Mouse (Mus musculus): Measurements from ENCODE around the gene Aff4. TPM values are rescaled to one million over a fixed set of nuclear protein-coding genes. Genes with fewer than 3 reads are reported as not detected.
"Not testable (repeated sequence)": the region's sequence is repeated elsewhere in the genome, so short reads cannot be mapped to it uniquely, and the experiment has no call there.

Aff4 gene
- polyA plus RNA-seq, 1 experiment from 2014 or later, result 30.5 TPM

- no peak overlapping the region for H3K4me2 ChIP-seq
- peaks cover 88% of the 10 kb centered on the region for H3K36me3 ChIP-seq
- H3K9me3 ChIP-seq (replicated peaks), result no peaks in the 10 kb centered on the region
- ATAC-seq (replicated peaks; ENCODE audit: insufficient number of reproducible peaks, insufficient read depth, low FRiP score, low read depth), result no peak
- H3K27me3 ChIP-seq, result no peaks in the 10 kb centered on the region
- no peaks in the 10 kb centered on the region for H3K4me1 ChIP-seq (replicated peaks)
- H3K9ac ChIP-seq, result no peak overlapping the region
- H3K4me3 ChIP-seq, result no peak overlapping the region
- no peak overlapping the region for H3K27ac ChIP-seq
Measured at GRCm38 (mm10) chr11:53411738-53412137, 61.1 kb downstream of the Aff4 start.

GRCm38 (mm10) chr11:53413871-53414270 is 63.2 kb downstream of the Aff4 start:
- H3K9me3 ChIP-seq (replicated peaks), result no peaks in the 10 kb centered on the region
- H3K27ac ChIP-seq, result no peak overlapping the region
- H3K27me3 ChIP-seq, result no peaks in the 10 kb centered on the region
- ATAC-seq (replicated peaks; ENCODE audit: insufficient number of reproducible peaks, insufficient read depth, low FRiP score, low read depth), result no peak
- H3K9ac ChIP-seq, result no peak overlapping the region
- H3K4me1 ChIP-seq (replicated peaks), result no peaks in the 10 kb centered on the region
- 92% methylated on average over 4 of the region's 4 CpGs for WGBS
- H3K4me2 ChIP-seq, result no peak overlapping the region
- peaks cover 81% of the 10 kb centered on the region for H3K36me3 ChIP-seq
- no peak overlapping the region for H3K4me3 ChIP-seq

DNA sequence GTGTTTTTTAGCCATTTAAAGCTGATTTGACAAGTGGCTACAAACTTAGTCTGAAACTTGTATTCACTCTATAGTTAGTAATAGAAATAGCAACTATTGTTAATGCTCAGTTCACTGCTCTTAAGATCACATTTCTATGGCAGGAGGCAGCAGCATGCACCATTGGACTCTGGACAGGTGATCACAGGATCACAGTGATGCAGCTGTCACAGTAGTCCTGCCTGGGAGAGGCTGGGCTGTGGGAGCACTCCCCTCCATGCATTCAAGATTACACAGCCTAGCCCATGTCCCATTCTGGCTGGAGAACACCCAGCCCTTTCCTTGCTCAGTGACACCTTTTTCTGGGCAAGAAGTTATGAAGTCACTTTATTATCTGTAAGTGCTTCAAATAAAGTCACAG is 67.4 kb downstream of the Aff4 start:
- no peak overlapping the region for H3K27ac ChIP-seq
- no peaks in the 10 kb centered on the region for H3K4me1 ChIP-seq (replicated peaks)
- H3K4me3 ChIP-seq, result no peak overlapping the region
- H3K27me3 ChIP-seq, result no peaks in the 10 kb centered on the region
- no peak overlapping the region for H3K9ac ChIP-seq
- H3K9me3 ChIP-seq (replicated peaks), result no peaks in the 10 kb centered on the region
- peaks cover 59% of the 10 kb centered on the region for H3K36me3 ChIP-seq
- H3K4me2 ChIP-seq, result no peak overlapping the region
- no peak for ATAC-seq (replicated peaks; ENCODE audit: insufficient number of reproducible peaks, insufficient read depth, low FRiP score, low read depth)

- Histone ChIP-seq H3K36me3 (peaks cover 28% of the 10 kb centered on the region), H3K9me3 (replicated peaks) (no peaks in the 10 kb centered on the region), H3K4me2 (no peak within 1 kb of the TSS), H3K27me3 (no peaks in the 10 kb centered on the region), H3K4me3 (no peak within 1 kb of the TSS), H3K4me1 (replicated peaks) (peaks cover 14% of the 10 kb centered on the region), H3K27ac (no peak within 1 kb of the TSS), H3K9ac (no peak within 1 kb of the TSS)
- ATAC-seq (replicated peaks; ENCODE audit: insufficient number of reproducible peaks, insufficient read depth, low FRiP score, low read depth), result no peak
- WGBS, result 61% methylated on average over 4 of the region's 4 CpGs
Measured at GRCm38 (mm10) chr11:53423036-53423435, 72.4 kb downstream of the Aff4 start, which contains the start of gene Leap2. Gene Leap2, minus strand, starts transcription at chr11:53423170.

DNA sequence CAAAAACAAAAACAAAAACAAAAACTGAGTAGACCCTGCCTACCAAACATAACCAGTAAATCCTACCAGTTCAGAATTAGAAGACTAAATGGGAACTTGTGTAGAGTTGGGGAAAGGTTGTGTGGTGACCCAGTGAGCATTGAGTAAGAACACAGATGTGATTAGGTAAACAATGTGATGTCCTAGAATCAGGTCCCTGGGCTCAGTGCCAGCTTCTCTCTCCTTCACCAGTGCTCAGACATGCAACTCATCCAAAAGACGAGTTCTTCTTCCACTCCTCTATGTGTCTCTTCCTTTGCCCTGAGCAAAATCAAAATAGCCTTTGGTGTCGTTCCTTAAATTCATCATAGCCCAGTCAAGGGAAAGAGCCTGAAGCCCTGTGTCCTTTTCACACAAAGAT is 74.2 kb downstream of the Aff4 start:
- Histone ChIP-seq H3K9ac (no peak overlapping the region), H3K4me1 (replicated peaks) (peaks cover 21% of the 10 kb centered on the region), H3K4me2 (no peak overlapping the region)

DNA sequence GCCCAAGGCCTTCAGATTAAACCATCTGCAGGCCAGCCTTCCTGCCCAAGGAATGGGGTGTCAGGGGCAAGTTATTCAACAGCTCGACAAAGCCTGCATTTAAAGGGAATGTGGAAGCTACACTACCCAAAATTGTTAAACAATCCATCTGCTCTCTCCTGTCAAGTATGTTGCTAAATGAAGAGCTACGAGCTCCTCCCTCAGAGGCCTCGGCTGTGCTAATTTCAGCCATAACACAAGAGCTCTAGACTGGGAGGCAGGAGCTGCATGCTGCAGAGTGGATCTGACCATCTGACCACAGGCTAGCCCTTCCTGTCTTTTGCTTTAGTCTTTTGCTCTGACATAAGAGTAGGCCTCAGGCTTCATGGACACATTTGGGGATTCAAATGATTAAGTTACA is 74.6 kb downstream of the Aff4 start:
- H3K9me3 ChIP-seq (replicated peaks), result no peaks in the 10 kb centered on the region
- no peak overlapping the region for H3K4me3 ChIP-seq
- no peak overlapping the region for H3K4me2 ChIP-seq
- ATAC-seq (replicated peaks; ENCODE audit: insufficient number of reproducible peaks, insufficient read depth, low FRiP score, low read depth), result no peak
- 42% methylated on average over 3 of the region's 3 CpGs for WGBS
- H3K27ac ChIP-seq, result 0 out of 2 replicates have a peak overlapping the region, but pooled peaks have one; percentile 13
- H3K9ac ChIP-seq, result no peak overlapping the region
- no peaks in the 10 kb centered on the region for H3K27me3 ChIP-seq
- H3K36me3 ChIP-seq, result peaks cover 21% of the 10 kb centered on the region
- peaks cover 21% of the 10 kb centered on the region for H3K4me1 ChIP-seq (replicated peaks)

More for the DNA sequence above, 74.2 kb downstream of the Aff4 start:
- ATAC-seq (replicated peaks; ENCODE audit: insufficient number of reproducible peaks, insufficient read depth, low FRiP score, low read depth), result no peak
- Histone ChIP-seq H3K9me3 (replicated peaks) (no peaks in the 10 kb centered on the region), H3K4me3 (no peak overlapping the region), H3K27me3 (no peaks in the 10 kb centered on the region), H3K27ac (0 out of 2 replicates have a peak overlapping the region, but pooled peaks have one; percentile 13), H3K36me3 (peaks cover 25% of the 10 kb centered on the region)
- WGBS, result 48% methylated on average over 2 of the region's 2 CpGs

GRCm38 (mm10) chr11:53425711-53426255 is 75.2 kb downstream of the Aff4 start:
- H3K4me3 ChIP-seq, result no peak overlapping the region

GRCm38 (mm10) chr11:53426914-53427313 is 76.3 kb downstream of the Aff4 start:
- Histone ChIP-seq H3K36me3 (peaks cover 15% of the 10 kb centered on the region), H3K4me1 (replicated peaks) (peaks cover 27% of the 10 kb centered on the region)
- ATAC-seq (replicated peaks; ENCODE audit: insufficient number of reproducible peaks, insufficient read depth, low FRiP score, low read depth); H3K27ac ChIP-seq; H3K9me3 ChIP-seq (replicated peaks); H3K4me3 ChIP-seq; H3K4me2 ChIP-seq; H3K27me3 ChIP-seq; H3K9ac ChIP-seq: not testable (repeated sequence)
- 55% methylated on average over 3 of the region's 3 CpGs for WGBS

More at GRCm38 (mm10) chr11:53425711-53426255, 75.2 kb downstream of the Aff4 start:
- H3K36me3 ChIP-seq, result peaks cover 19% of the 10 kb centered on the region
- no peaks in the 10 kb centered on the region for H3K27me3 ChIP-seq
- no peak overlapping the region for H3K9ac ChIP-seq
- no peak overlapping the region for H3K4me2 ChIP-seq
- H3K4me1 ChIP-seq (replicated peaks), result peaks cover 21% of the 10 kb centered on the region
- H3K27ac ChIP-seq, result no peak overlapping the region
- 75% methylated on average over 6 of the region's 6 CpGs for WGBS
- no peak for ATAC-seq (replicated peaks; ENCODE audit: insufficient number of reproducible peaks, insufficient read depth, low FRiP score, low read depth)
- H3K9me3 ChIP-seq (replicated peaks), result no peaks in the 10 kb centered on the region

GRCm38 (mm10) chr11:53427993-53428715 is 77.5 kb downstream of the Aff4 start:
- WGBS, result 94% methylated on average over 3 of the region's 3 CpGs

DNA sequence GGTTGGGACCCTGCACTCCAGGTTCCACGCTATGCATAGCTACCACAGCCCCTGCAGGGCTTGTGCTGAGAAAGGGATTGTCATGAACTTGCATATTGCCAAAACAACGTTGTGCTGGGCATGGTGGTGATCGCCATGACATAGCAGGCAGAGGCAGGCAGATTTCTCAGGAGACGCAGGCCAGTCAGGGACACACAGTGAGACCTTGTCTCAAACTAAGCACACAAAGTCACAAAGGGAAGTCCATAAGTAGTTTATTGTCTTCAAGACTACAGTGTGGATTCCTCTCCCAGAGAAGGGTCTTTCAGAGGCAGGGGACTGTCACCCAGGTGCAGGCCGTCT is 78.1 kb downstream of the Aff4 start:
- ATAC-seq (replicated peaks; ENCODE audit: insufficient number of reproducible peaks, insufficient read depth, low FRiP score, low read depth), result no peak
- Histone ChIP-seq H3K27ac (no peak overlapping the region), H3K9ac (no peak overlapping the region), H3K4me3 (no peak overlapping the region), H3K4me1 (replicated peaks) (peaks cover 27% of the 10 kb centered on the region), H3K9me3 (replicated peaks) (no peaks in the 10 kb centered on the region), H3K27me3 (no peaks in the 10 kb centered on the region), H3K36me3 (peaks cover 15% of the 10 kb centered on the region), H3K4me2 (no peak overlapping the region)
- WGBS, result 92% methylated on average over 5 of the region's 5 CpGs

More at GRCm38 (mm10) chr11:53427993-53428715, 77.5 kb downstream of the Aff4 start:
- ATAC-seq (replicated peaks; ENCODE audit: insufficient number of reproducible peaks, insufficient read depth, low FRiP score, low read depth), result no peak
- no peaks in the 10 kb centered on the region for H3K9me3 ChIP-seq (replicated peaks)
- H3K27ac ChIP-seq, result no peak overlapping the region
- no peaks in the 10 kb centered on the region for H3K27me3 ChIP-seq
- H3K36me3 ChIP-seq, result peaks cover 15% of the 10 kb centered on the region
- H3K9ac ChIP-seq, result no peak overlapping the region
- H3K4me1 ChIP-seq (replicated peaks), result peaks cover 27% of the 10 kb centered on the region
- no peak overlapping the region for H3K4me3 ChIP-seq
- no peak overlapping the region for H3K4me2 ChIP-seq

DNA sequence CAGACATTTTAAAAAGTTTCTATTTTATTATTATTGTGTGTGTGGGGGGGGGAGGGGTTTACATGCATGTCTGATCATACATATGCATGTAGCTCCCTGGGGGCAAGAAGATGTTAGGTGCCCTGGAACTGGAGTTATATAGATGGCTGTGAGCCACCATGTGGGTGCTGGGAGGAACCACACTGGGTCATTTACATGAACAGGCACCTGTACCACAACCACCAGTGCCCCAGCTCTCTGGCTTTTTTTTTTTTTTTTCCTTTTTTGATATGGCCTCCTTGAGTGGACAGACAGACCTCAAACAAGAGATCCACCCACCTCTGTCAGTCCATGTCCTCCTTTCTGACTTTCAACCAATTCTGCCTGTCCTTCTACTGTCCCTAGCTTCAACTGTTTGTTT is 78.5 kb downstream of the Aff4 start:
- H3K27ac ChIP-seq, result no peak overlapping the region
- 0 out of 2 replicates have a peak overlapping the region, but pooled peaks have one; percentile 24 for H3K9ac ChIP-seq
- peaks cover 15% of the 10 kb centered on the region for H3K36me3 ChIP-seq
- peak overlapping the region; percentile 73 for H3K4me3 ChIP-seq
- no peak for ATAC-seq (replicated peaks; ENCODE audit: insufficient number of reproducible peaks, insufficient read depth, low FRiP score, low read depth)
- H3K4me1 ChIP-seq (replicated peaks), result peaks cover 27% of the 10 kb centered on the region
- no peaks in the 10 kb centered on the region for H3K27me3 ChIP-seq
- peak overlapping the region; percentile 70 for H3K4me2 ChIP-seq
- no peaks in the 10 kb centered on the region for H3K9me3 ChIP-seq (replicated peaks)

DNA sequence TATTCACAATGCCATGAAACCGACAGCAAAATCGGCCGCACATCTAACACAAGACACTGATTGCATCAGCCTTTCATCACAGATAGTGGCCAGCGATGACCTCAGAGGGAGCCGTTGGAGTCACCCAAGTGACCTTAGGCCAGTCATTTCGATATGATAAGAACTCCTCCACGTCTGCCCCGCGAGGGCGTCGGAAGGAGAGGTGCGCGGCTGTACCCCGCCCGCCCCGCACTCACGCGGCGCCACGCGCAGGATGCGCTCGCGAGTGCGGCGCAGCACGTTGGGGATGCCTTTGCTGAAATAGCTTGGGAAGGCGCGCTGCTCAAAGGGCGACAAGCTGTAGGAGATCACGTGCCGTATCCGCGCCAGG is 79.7 kb downstream of the Aff4 start:
- peaks cover 15% of the 10 kb centered on the region for H3K36me3 ChIP-seq
- under 1% methylated on average over 34 of the region's 34 CpGs for WGBS
- ATAC-seq (replicated peaks; ENCODE audit: insufficient number of reproducible peaks, insufficient read depth, low FRiP score, low read depth), result peak; percentile 25; the same call in 1 of the 2 replicates
- peaks cover 22% of the 10 kb centered on the region for H3K4me1 ChIP-seq (replicated peaks)
- peak overlapping the region; percentile 73 for H3K4me3 ChIP-seq
- H3K27me3 ChIP-seq, result no peaks in the 10 kb centered on the region
- no peaks in the 10 kb centered on the region for H3K9me3 ChIP-seq (replicated peaks)
- peak overlapping the region; percentile 70 for H3K4me2 ChIP-seq
- peak overlapping the region; percentile 83 for H3K27ac ChIP-seq
- H3K9ac ChIP-seq, result peak overlapping the region; percentile 76
